Mouse (Mus musculus): ENCODE results near the gene Prn. TPM values are rescaled to one million over a fixed set of nuclear protein-coding genes. Genes with fewer than 3 reads are reported as not detected.

Prn gene
- polyA plus RNA-seq, 2 experiments, result not detected

DNA sequence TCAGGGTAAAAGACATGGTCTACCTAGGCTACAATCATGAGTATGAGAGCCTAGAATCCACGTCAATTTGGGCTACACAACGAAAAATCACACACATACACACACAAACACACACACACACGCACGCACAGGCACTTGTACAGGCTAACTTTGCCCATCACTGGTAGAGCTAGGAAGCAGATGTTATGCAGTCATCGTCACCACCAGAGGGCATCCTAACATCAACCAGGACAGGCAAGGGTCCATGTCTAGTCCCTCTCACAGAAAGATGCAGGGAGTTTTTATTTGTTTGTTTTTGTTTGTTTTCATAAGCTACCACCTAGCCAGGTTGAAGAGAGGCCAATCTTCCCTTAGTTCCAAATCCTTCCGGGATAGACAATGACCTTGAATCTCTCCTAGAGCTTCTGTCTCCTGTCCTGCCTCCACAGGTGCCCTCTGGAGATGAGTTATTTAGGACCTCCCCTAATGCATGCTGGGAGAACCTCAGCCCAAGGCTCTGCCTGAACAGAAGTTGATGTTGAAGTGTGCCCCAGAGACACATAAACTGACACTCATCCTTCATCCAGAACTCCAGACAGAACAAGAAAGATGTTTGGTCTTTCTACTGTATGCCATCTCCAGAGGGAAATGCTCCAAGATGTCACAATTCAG, 72.9 kb downstream of the Prn start:
- no peaks in the 10 kb centered on the region for H3K36me3 ChIP-seq (ENCODE audit: control insufficient read depth, insufficient read depth, low read length)
- WGBS, result 23% methylated on average over 6 of the region's 6 CpGs
- H3K4me2 ChIP-seq (replicated peaks; ENCODE audit: low read depth, low read length, severe bottlenecking), result no peak overlapping the region
- H3K9ac ChIP-seq (ENCODE audit: low read depth, low read length, severe bottlenecking), result no peak overlapping the region
- H3K4me3 ChIP-seq (replicated peaks; ENCODE audit: low read length), result no peak overlapping the region
- no peaks in the 10 kb centered on the region for H3K27me3 ChIP-seq (ENCODE audit: control insufficient read depth, insufficient read depth, low read length)
- ATAC-seq (ENCODE audit: low FRiP score, low read depth), result peak; percentile 70; the same call in 1 of the 2 replicates
- TF ChIP-seq POLR2A (IDR thresholded peaks at IDR 0.05; ENCODE audit: borderline replicate concordance, extremely low read depth, insufficient read depth, insufficient read length), result no peak
- H3K9me3 ChIP-seq (ENCODE audit: control insufficient read depth, low read length), result peaks cover 6% of the 10 kb centered on the region; the same call in 1 of the 2 replicates
- H3K27ac ChIP-seq (replicated peaks; ENCODE audit: low read depth, low read length), result no peak overlapping the region
- DNase-seq (ENCODE audit: low spot score), result peak; percentile 82
- no peaks in the 10 kb centered on the region for H3K4me1 ChIP-seq (ENCODE audit: control insufficient read depth, insufficient read depth, low read length)

DNA sequence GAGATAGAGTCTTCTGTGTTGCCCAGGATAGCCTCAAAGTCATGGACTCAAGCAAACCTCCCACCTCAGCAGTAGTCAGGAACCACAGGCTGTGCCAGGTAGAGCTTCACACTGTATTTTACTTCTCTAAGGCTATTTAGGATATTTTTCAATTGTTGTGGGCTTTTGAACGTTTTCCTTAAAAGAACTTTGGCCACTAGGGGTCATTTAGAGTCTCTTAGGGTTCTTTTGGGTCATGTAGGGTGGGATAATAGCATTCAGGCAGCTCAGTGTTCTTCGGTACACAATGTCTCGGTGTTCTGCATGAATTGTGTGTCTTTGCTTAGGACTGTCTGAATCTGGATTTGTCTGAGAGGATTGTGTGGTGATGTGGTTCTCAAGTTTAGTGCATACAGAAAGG, 78.2 kb downstream of the Prn start:
- no peak for TF ChIP-seq POLR2A (IDR thresholded peaks at IDR 0.05; ENCODE audit: borderline replicate concordance, extremely low read depth, insufficient read depth, insufficient read length)
- H3K27me3 ChIP-seq (ENCODE audit: control insufficient read depth, insufficient read depth, low read length), result no peaks in the 10 kb centered on the region
- DNase-seq (ENCODE audit: low spot score) (no peak), ATAC-seq (ENCODE audit: low FRiP score, low read depth) (no peak)
- no peak overlapping the region for H3K4me2 ChIP-seq (replicated peaks; ENCODE audit: low read depth, low read length, severe bottlenecking)
- no peak overlapping the region for H3K9ac ChIP-seq (ENCODE audit: low read depth, low read length, severe bottlenecking)
- no peak overlapping the region for H3K4me3 ChIP-seq (replicated peaks; ENCODE audit: low read length)
- H3K27ac ChIP-seq (replicated peaks; ENCODE audit: low read depth, low read length), result no peak overlapping the region
- 51% methylated on average over 3 of the region's 3 CpGs for WGBS
- H3K36me3 ChIP-seq (ENCODE audit: control insufficient read depth, insufficient read depth, low read length), result no peaks in the 10 kb centered on the region
- H3K9me3 ChIP-seq (ENCODE audit: control insufficient read depth, low read length), result no peaks in the 10 kb centered on the region
- peaks cover 6% of the 10 kb centered on the region for H3K4me1 ChIP-seq (ENCODE audit: control insufficient read depth, insufficient read depth, low read length)

- DNase-seq (ENCODE audit: low spot score) (no peak), ATAC-seq (ENCODE audit: low FRiP score, low read depth) (no peak)
- no peaks in the 10 kb centered on the region for H3K27me3 ChIP-seq (ENCODE audit: control insufficient read depth, insufficient read depth, low read length)
- H3K4me2 ChIP-seq (replicated peaks; ENCODE audit: low read depth, low read length, severe bottlenecking), result no peak overlapping the region
- H3K4me3 ChIP-seq (replicated peaks; ENCODE audit: low read length), result no peak overlapping the region
- no peak overlapping the region for H3K27ac ChIP-seq (replicated peaks; ENCODE audit: low read depth, low read length)
- 72% methylated on average over 2 of the region's 2 CpGs for WGBS
- TF ChIP-seq POLR2A (IDR thresholded peaks at IDR 0.05; ENCODE audit: borderline replicate concordance, extremely low read depth, insufficient read depth, insufficient read length), result no peak
- peak overlapping the region; percentile 25; the same call in 1 of the 2 replicates for H3K9ac ChIP-seq (ENCODE audit: low read depth, low read length, severe bottlenecking)
- H3K36me3 ChIP-seq (ENCODE audit: control insufficient read depth, insufficient read depth, low read length), result no peaks in the 10 kb centered on the region
- peaks cover 12% of the 10 kb centered on the region for H3K4me1 ChIP-seq (ENCODE audit: control insufficient read depth, insufficient read depth, low read length)
- no peaks in the 10 kb centered on the region for H3K9me3 ChIP-seq (ENCODE audit: control insufficient read depth, low read length)
Measured at GRCm38 (mm10) chr2:131988550-131988949, 78.8 kb downstream of the Prn start.

GRCm38 (mm10) chr2:131992487-131992886, 82.7 kb downstream of the Prn start:
- ATAC-seq (ENCODE audit: low FRiP score, low read depth), result no peak
- WGBS, result 61% methylated on average over 2 of the region's 2 CpGs
- Histone ChIP-seq H3K9me3 (ENCODE audit: control insufficient read depth, low read length) (no peaks in the 10 kb centered on the region), H3K9ac (ENCODE audit: low read depth, low read length, severe bottlenecking) (no peak overlapping the region), H3K4me1 (ENCODE audit: control insufficient read depth, insufficient read depth, low read length) (peaks cover 14% of the 10 kb centered on the region), H3K36me3 (ENCODE audit: control insufficient read depth, insufficient read depth, low read length) (no peaks in the 10 kb centered on the region), H3K4me2 (replicated peaks; ENCODE audit: low read depth, low read length, severe bottlenecking) (no peak overlapping the region), H3K27ac (replicated peaks; ENCODE audit: low read depth, low read length) (no peak overlapping the region), H3K27me3 (ENCODE audit: control insufficient read depth, insufficient read depth, low read length) (no peaks in the 10 kb centered on the region), H3K4me3 (replicated peaks; ENCODE audit: low read length) (no peak overlapping the region)
- DNase-seq (ENCODE audit: low spot score), result no peak
- TF ChIP-seq POLR2A (IDR thresholded peaks at IDR 0.05; ENCODE audit: borderline replicate concordance, extremely low read depth, insufficient read depth, insufficient read length), result no peak

DNA sequence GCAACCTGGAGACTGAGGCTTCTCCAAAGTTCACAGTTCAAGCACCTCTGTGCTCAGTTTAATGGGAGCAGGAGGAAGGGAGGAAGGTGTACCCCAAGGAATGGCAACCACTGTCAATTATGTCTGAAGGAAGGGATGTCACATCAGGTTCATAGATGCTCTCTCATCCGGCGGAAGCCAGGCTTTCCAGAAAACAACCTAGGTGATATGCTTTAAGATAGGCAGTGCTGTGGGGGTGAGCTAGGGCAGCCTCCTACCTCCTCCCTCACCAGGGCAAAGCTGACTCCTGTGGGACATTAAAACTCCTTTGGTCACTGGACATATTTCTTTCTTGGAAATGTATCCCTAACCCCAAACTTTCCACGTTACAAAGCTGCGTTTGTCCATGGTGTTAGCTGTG, 83.4 kb downstream of the Prn start:
- Histone ChIP-seq H3K27me3 (ENCODE audit: control insufficient read depth, insufficient read depth, low read length) (no peaks in the 10 kb centered on the region), H3K9ac (ENCODE audit: low read depth, low read length, severe bottlenecking) (no peak overlapping the region), H3K9me3 (ENCODE audit: control insufficient read depth, low read length) (no peaks in the 10 kb centered on the region), H3K4me3 (replicated peaks; ENCODE audit: low read length) (no peak overlapping the region), H3K27ac (replicated peaks; ENCODE audit: low read depth, low read length) (no peak overlapping the region), H3K4me1 (ENCODE audit: control insufficient read depth, insufficient read depth, low read length) (peaks cover 14% of the 10 kb centered on the region), H3K36me3 (ENCODE audit: control insufficient read depth, insufficient read depth, low read length) (no peaks in the 10 kb centered on the region), H3K4me2 (replicated peaks; ENCODE audit: low read depth, low read length, severe bottlenecking) (no peak overlapping the region)
- no peak for TF ChIP-seq POLR2A (IDR thresholded peaks at IDR 0.05; ENCODE audit: borderline replicate concordance, extremely low read depth, insufficient read depth, insufficient read length)
- DNase-seq (ENCODE audit: low spot score) (no peak), ATAC-seq (ENCODE audit: low FRiP score, low read depth) (0 out of 2 replicates have a peak, but pooled peaks have one; percentile 4)
- WGBS, result 46% methylated on average over 4 of the region's 4 CpGs
